Mouse (Mus musculus): ENCODE data around the gene Syk. TPM values are rescaled to one million over a fixed set of nuclear protein-coding genes. Genes with fewer than 3 reads are reported as not detected.

The Syk gene
- polyA plus RNA-seq, 1 experiment from 2014 or later: 1.5 TPM

Other genes with a start within 250 kb of the Syk start
- gene Diras2, start 51.9 kb upstream of the Syk start, polyA plus RNA-seq (2015; fragmentation: Nextera tagmentation; extraction: Ambion mirVana): 2.6 and 2.7 TPM in 2 replicates

All from neural tube, embryonic 13.5 days (tissue).